In the genomic region with DNA sequence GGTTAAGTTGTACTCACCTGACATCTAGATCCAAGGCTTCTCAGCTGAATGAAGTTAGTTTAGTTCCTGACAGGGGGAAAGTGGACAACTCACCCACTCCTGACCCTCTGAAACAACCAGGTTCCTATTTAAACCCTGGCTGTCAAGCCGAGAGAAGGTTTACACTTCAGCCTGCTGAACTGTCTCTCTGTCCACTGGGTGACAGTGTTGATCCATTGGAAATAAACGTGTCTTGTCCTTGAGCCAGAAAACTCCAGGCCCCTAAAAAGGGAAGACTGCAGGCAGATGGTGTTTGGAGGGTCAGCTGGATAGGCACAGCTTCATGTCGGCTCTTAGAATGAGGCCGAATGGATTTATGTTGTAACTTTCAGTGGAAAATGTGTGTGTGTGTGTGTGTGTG, we compare ENCODE assay signal across 8 mouse cellular contexts. TPM values are rescaled to one million over a fixed set of nuclear protein-coding genes. Genes with fewer than 3 reads are reported as not detected.
DNase-seq lines count a peak whose midpoint lies in the region; ATAC-seq and TF ChIP-seq lines count a peak whose summit lies in the region.

No protein-coding gene starts in this region.

- no peaks in the 10 kb centered on the region for H3K9me3 ChIP-seq in forebrain, postnatal 0 days (ENCODE audit: low read length)
- no peaks in the 10 kb centered on the region for H3K9me3 ChIP-seq in forebrain, embryonic 12.5 days
- no peaks in the 10 kb centered on the region for H3K9me3 ChIP-seq in lung, embryonic 16.5 days (ENCODE audit: control insufficient read depth, low read length)

- intact Hi-C loops in heart, postnatal 14 days (cut with DNase I) = loop anchor here (1.0 kb wide), 1 partner anchor 171 kb away; no protein-coding TSS in a partner anchor

- ATAC-seq in forebrain, postnatal 0 days = peak; percentile 45
- ATAC-seq in forebrain, embryonic 12.5 days (ENCODE audit: low FRiP score) = no peak
- peak; percentile 83 for ATAC-seq in lung, embryonic 16.5 days (ENCODE audit: low read depth)
- no peak for ATAC-seq in megakaryocyte-erythroid progenitor cell, adult 5-6 weeks (replicated peaks; ENCODE audit: low FRiP score, low TSS enrichment, poor library complexity, severe bottlenecking)
- no peak for ATAC-seq in monocyte, adult 5-6 weeks (replicated peaks; ENCODE audit: insufficient number of reproducible peaks, low FRiP score, low TSS enrichment, poor library complexity, severe bottlenecking)

- no peak overlapping the region for H3K27ac ChIP-seq in forebrain, postnatal 0 days (ENCODE audit: low read depth, low read length)
- H3K27ac ChIP-seq in forebrain, embryonic 12.5 days = no peak overlapping the region
- H3K27ac ChIP-seq in lung, embryonic 16.5 days (ENCODE audit: low read length) = no peak overlapping the region

- peak; percentile 59 for DNase-seq in forebrain, postnatal 0 days
- DNase-seq in right cerebral cortex, adult 2 months (ENCODE audit: low spot score in 2 of 2) = peak; percentile 25 to 32
- DNase-seq in right cerebral cortex, postnatal 25 days = no peak
- peak; percentile 9 to 53 for DNase-seq in heart, postnatal 14 days

- H3K4me3 ChIP-seq in forebrain, postnatal 0 days (ENCODE audit: low read depth, low read length) = no peak overlapping the region
- H3K4me3 ChIP-seq in forebrain, embryonic 12.5 days (replicated peaks) = no peak overlapping the region
- H3K4me3 ChIP-seq in lung, embryonic 16.5 days (ENCODE audit: low read length) = no peak overlapping the region

- no peaks in the 10 kb centered on the region for H3K4me1 ChIP-seq in forebrain, postnatal 0 days (ENCODE audit: insufficient read depth)
- no peaks in the 10 kb centered on the region; the same call in 1 of the 2 replicates for H3K4me1 ChIP-seq in forebrain, embryonic 12.5 days
- 0 out of 2 replicates have a peak, but pooled peaks cover 4% of the 10 kb centered on the region for H3K4me1 ChIP-seq in lung, embryonic 16.5 days (replicated peaks; ENCODE audit: control insufficient read depth, insufficient read depth, low read length)

- peak; percentile 75 for TF ChIP-seq CTCF in forebrain, postnatal 0 days (IDR thresholded peaks at IDR 0.05; ENCODE audit: low read depth)

- H3K4me2 ChIP-seq in forebrain, postnatal 0 days (ENCODE audit: low read depth) = no peak overlapping the region
- no peak overlapping the region for H3K4me2 ChIP-seq in forebrain, embryonic 12.5 days
- no peak overlapping the region for H3K4me2 ChIP-seq in lung, embryonic 16.5 days (ENCODE audit: low read depth, low read length)

- H3K36me3 ChIP-seq in forebrain, postnatal 0 days (ENCODE audit: insufficient read depth) = no peaks in the 10 kb centered on the region
- H3K36me3 ChIP-seq in forebrain, embryonic 12.5 days (replicated peaks) = no peaks in the 10 kb centered on the region
- H3K36me3 ChIP-seq in lung, embryonic 16.5 days (ENCODE audit: control insufficient read depth, insufficient read depth, low read length) = no peaks in the 10 kb centered on the region

- WGBS in forebrain, postnatal 0 days = 24% methylated on average over 4 of the region's 4 CpGs
- WGBS in forebrain, embryonic 12.5 days = 59% methylated on average over 4 of the region's 4 CpGs
- 15% methylated on average over 4 of the region's 4 CpGs for WGBS in lung, embryonic 16.5 days

- H3K27me3 ChIP-seq in forebrain, postnatal 0 days (ENCODE audit: insufficient read depth, low read length) = no peaks in the 10 kb centered on the region
- no peaks in the 10 kb centered on the region for H3K27me3 ChIP-seq in forebrain, embryonic 12.5 days
- H3K27me3 ChIP-seq in lung, embryonic 16.5 days (ENCODE audit: control insufficient read depth, insufficient read depth, low read depth, low read length) = no peaks in the 10 kb centered on the region

- H3K9ac ChIP-seq in forebrain, postnatal 0 days = no peak overlapping the region
- H3K9ac ChIP-seq in forebrain, embryonic 12.5 days = no peak overlapping the region
- H3K9ac ChIP-seq in lung, embryonic 16.5 days (ENCODE audit: low read length) = no peak overlapping the region

RNA-seq across cellular contexts. Expression of gene Metap2, which starts 48.5 kb away (rescaled TPM):
- 89.2 and 106 TPM in 2 replicates for total RNA-seq in forebrain, postnatal 0 days (2014; rRNA removed)
- 144 and 146 TPM in 2 replicates for polyA plus RNA-seq in forebrain, postnatal 0 days (2015; fragmentation: Nextera tagmentation; extraction: Ambion mirVana)
- 200 and 213 TPM in 2 replicates for polyA plus RNA-seq in forebrain, embryonic 12.5 days (2016; fragmentation: Nextera tagmentation; extraction: Ambion mirVana)
- total RNA-seq in heart, postnatal 14 days (2021) = 100 to 1,000 TPM; 118 to 136 TPM
- 179 and 192 TPM in 2 replicates for polyA plus RNA-seq in lung, embryonic 16.5 days (2015; fragmentation: Nextera tagmentation; extraction: Ambion mirVana)
- total RNA-seq in megakaryocyte-erythroid progenitor cell, adult 5-6 weeks (2014; fragmentation: Nextera tagmentation) = 458 and 509 TPM in 2 replicates
- total RNA-seq in megakaryocyte-erythroid progenitor cell, adult 5-6 weeks (2017) = 577 and 616 TPM in 2 replicates
- total RNA-seq in monocyte, adult 5-6 weeks (2017) = 120 to 140 TPM (median 133 TPM) in 3 replicates

Comparison
In these comparisons a context has a peak if more than half of its experiments do, and no peak if none do; other contexts are left out.
1. ATAC-seq: peak in forebrain, postnatal 0 days (single experiment) and lung, embryonic 16.5 days (single experiment); none in forebrain, embryonic 12.5 days (single experiment), megakaryocyte-erythroid progenitor cell, adult 5-6 weeks (single experiment) and monocyte, adult 5-6 weeks (single experiment).